Mouse (Mus musculus): Measurements from ENCODE around the gene Slx4ip. TPM values are rescaled to one million over a fixed set of nuclear protein-coding genes. Genes with fewer than 3 reads are reported as not detected.

Slx4ip gene
- polyA plus RNA-seq, 1 experiment from 2014 or later, result 2.8 TPM

DNA sequence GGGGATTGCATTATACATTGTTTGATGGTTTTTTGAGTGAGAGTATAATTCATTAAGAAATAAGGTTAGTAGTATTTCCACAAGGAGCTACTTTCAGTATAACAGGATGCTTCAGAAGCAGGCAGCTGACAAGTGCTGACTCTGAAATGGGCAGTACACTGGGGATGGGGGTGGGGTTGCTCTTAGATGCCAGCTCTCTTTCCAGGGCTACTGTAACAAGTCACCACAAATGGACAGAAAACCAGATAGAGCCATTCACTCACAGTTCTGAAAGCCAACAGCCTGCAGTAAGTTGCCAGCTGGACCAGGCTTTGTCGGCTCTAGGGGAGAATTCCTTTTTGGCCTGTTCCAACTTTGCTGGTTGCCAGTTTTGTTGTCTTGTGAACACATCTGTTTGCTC is 84.8 kb downstream of the Slx4ip start:
- WGBS, result 83% methylated on average over 1 of the region's 1 CpGs
- Histone ChIP-seq H3K27me3 (replicated peaks; ENCODE audit: control insufficient read depth, insufficient read depth, low read length) (no peaks in the 10 kb centered on the region), H3K27ac (ENCODE audit: low read depth, low read length) (no peak overlapping the region), H3K4me1 (replicated peaks; ENCODE audit: control insufficient read depth, insufficient read depth, low read length) (no peaks in the 10 kb centered on the region), H3K4me3 (ENCODE audit: low read depth, low read length) (no peak overlapping the region), H3K36me3 (ENCODE audit: control insufficient read depth, insufficient read depth) (no peaks in the 10 kb centered on the region), H3K4me2 (replicated peaks; ENCODE audit: low read depth) (no peak overlapping the region), H3K9me3 (ENCODE audit: control insufficient read depth) (no peaks in the 10 kb centered on the region), H3K9ac (ENCODE audit: low read depth, low read length) (no peak overlapping the region)
- no peak for TF ChIP-seq CTCF (IDR thresholded peaks at IDR 0.05; ENCODE audit: low read depth)
- no peak for ATAC-seq

DNA sequence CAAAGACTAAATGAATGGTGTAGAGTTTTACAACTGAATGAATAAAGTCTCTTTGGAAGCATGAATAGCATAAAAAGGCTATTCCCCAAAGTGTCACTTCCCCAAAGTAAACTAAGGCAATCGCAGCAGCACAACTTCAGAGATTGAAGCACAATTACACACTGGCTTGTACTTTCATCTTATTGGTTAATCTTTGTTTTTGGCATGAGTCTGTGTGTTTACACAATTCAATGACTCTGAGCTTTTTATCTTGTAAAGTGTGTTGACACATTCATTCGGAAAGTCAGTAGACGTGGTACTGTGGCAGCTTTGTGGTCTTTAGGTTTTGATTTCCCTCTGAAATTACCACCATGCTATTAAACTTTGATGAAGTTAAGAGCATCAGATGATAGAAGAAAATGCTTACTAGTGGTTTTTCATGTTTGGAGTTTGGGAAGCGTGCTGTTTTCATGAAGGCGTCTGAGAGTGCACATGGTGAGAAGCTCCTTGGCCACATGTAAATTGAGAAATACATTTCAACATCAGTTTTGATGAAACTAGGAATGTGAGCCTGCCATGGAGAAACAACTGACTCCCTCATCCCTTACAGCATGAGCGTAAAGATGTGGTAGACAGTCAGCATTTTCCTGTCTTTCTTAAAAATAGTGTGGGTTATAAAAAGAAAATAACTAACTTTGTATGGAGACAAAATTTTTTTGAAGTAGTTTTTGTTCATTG is 88.2 kb downstream of the Slx4ip start:
- H3K27ac ChIP-seq (ENCODE audit: low read depth, low read length), result no peak overlapping the region

DNA sequence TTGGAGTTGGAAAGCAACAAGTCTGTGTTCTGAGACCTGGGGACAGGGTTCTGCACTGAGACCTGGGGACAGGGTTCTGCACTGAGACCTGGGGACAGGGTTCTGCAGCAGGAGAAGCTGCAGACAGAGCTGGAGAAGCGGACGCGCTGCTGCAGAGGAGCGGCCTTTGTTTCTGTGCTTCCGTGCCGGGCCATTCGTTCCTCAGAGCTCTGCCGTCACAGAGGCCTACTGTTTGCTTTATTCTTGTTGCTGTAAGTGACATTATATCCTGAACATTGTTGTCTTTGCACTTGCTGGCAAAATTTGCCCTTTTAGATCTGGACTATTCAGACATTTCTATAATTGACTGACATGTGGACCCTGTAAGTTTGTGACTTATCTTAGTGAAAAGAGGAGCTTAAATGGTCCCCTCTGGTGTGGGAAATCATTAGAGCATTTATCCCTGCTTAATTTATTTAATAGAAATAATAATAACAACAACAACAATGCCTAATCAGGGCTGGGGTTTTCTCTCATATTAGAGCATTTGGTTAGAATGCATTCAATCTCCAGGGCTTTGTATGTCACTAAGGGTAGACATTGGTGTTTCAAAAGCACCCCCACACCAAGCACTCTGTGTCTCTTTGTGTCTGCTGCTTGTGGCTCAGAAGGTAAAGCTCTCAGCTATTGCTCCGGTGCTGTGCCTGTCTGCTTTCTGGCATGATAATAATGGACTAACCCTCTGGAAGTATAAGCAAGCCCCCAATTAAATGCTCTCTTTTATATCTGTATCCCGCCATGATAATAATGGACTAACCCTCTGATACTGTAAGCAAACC is 90.3 kb downstream of the Slx4ip start:
- WGBS, result 70% methylated on average over 10 of the region's 10 CpGs
- no peak overlapping the region for H3K27ac ChIP-seq (ENCODE audit: low read depth, low read length)

More for the DNA sequence above, 88.2 kb downstream of the Slx4ip start:
- H3K4me1 ChIP-seq (replicated peaks; ENCODE audit: control insufficient read depth, insufficient read depth, low read length), result no peaks in the 10 kb centered on the region
- H3K9ac ChIP-seq (ENCODE audit: low read depth, low read length), result no peak overlapping the region
- no peaks in the 10 kb centered on the region for H3K27me3 ChIP-seq (replicated peaks; ENCODE audit: control insufficient read depth, insufficient read depth, low read length)
- no peak overlapping the region for H3K4me3 ChIP-seq (ENCODE audit: low read depth, low read length)
- ATAC-seq, result no peak
- TF ChIP-seq CTCF (IDR thresholded peaks at IDR 0.05; ENCODE audit: low read depth), result no peak
- H3K36me3 ChIP-seq (ENCODE audit: control insufficient read depth, insufficient read depth), result no peaks in the 10 kb centered on the region
- H3K4me2 ChIP-seq (replicated peaks; ENCODE audit: low read depth), result no peak overlapping the region
- WGBS, result 72% methylated on average over 6 of the region's 6 CpGs
- H3K9me3 ChIP-seq (ENCODE audit: control insufficient read depth), result no peaks in the 10 kb centered on the region

DNA sequence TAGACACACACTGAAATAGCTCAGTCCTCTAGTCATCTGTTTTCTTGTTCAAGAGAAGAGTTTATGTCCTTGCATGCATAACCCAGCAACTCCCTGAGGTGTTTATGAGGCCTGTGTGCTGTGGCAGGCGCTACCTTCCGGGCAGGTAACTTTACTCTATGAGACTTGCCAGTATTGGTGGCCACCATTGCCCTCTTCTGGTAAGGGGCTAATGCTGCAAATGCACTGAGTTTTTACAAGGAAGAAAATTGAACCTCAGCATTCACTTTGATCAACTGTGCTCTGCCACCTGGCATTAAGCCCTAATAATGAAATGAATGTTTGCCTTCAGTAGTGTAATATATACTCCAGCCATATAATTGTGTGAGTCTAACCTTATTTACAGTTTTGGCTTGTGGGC is 92.9 kb downstream of the Slx4ip start:
- Histone ChIP-seq H3K4me1 (replicated peaks; ENCODE audit: control insufficient read depth, insufficient read depth, low read length) (no peaks in the 10 kb centered on the region), H3K9ac (ENCODE audit: low read depth, low read length) (no peak overlapping the region), H3K9me3 (ENCODE audit: control insufficient read depth) (no peaks in the 10 kb centered on the region), H3K4me3 (ENCODE audit: low read depth, low read length) (no peak overlapping the region), H3K27me3 (replicated peaks; ENCODE audit: control insufficient read depth, insufficient read depth, low read length) (no peaks in the 10 kb centered on the region), H3K4me2 (replicated peaks; ENCODE audit: low read depth) (no peak overlapping the region), H3K27ac (ENCODE audit: low read depth, low read length) (no peak overlapping the region), H3K36me3 (ENCODE audit: control insufficient read depth, insufficient read depth) (no peaks in the 10 kb centered on the region)
- ATAC-seq, result no peak
- 96% methylated on average over 2 of the region's 2 CpGs for WGBS
- peak; percentile 60 for TF ChIP-seq CTCF (IDR thresholded peaks at IDR 0.05; ENCODE audit: low read depth)

More for the DNA sequence above, 90.3 kb downstream of the Slx4ip start:
- ATAC-seq, result no peak
- Histone ChIP-seq H3K36me3 (ENCODE audit: control insufficient read depth, insufficient read depth) (no peaks in the 10 kb centered on the region), H3K27me3 (replicated peaks; ENCODE audit: control insufficient read depth, insufficient read depth, low read length) (no peaks in the 10 kb centered on the region), H3K4me2 (replicated peaks; ENCODE audit: low read depth) (no peak overlapping the region), H3K4me3 (ENCODE audit: low read depth, low read length) (no peak overlapping the region), H3K9me3 (ENCODE audit: control insufficient read depth) (no peaks in the 10 kb centered on the region), H3K9ac (ENCODE audit: low read depth, low read length) (no peak overlapping the region), H3K4me1 (replicated peaks; ENCODE audit: control insufficient read depth, insufficient read depth, low read length) (no peaks in the 10 kb centered on the region)
- no peak for TF ChIP-seq CTCF (IDR thresholded peaks at IDR 0.05; ENCODE audit: low read depth)

DNA sequence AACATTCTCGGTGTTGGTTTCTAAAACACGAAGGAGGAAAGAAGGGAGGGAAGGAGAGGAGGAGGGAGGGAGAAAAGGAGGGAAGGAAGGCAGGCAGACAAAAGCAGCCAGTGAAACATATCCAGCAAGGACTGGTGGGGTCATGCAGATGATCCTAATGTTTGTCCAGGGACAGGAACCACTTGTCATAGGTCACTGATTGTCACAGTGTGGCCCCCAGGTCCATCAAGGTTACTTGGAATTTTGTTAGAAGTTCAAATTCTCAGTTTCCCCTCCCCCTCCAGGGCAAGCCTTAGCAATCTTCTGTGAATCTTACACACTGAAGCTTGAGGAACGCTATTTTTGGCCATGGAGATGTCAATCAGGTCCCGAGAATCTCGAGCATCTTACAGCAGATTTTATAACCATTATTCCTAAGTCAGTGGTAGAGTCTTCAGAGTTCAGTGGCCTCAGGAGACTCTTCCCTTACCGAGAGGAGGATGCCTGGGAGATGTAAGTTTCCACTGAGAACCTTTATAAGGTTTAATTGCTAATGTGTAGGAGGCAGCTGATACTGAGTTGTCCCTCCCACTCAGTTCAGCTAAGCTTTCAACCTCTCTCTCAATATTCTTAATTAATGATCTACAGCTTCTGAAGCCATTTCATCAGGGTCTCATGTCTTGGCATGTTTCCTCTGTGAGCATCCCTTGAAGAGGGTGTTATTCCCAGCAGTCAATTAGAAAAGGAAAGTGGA is 95.1 kb downstream of the Slx4ip start:
- WGBS, result 79% methylated on average over 6 of the region's 6 CpGs
- H3K4me2 ChIP-seq (replicated peaks; ENCODE audit: low read depth), result no peak overlapping the region
- no peak overlapping the region for H3K27ac ChIP-seq (ENCODE audit: low read depth, low read length)
- H3K36me3 ChIP-seq (ENCODE audit: control insufficient read depth, insufficient read depth), result no peaks in the 10 kb centered on the region
- ATAC-seq, result no peak
- no peak overlapping the region for H3K4me3 ChIP-seq (ENCODE audit: low read depth, low read length)
- H3K4me1 ChIP-seq (replicated peaks; ENCODE audit: control insufficient read depth, insufficient read depth, low read length), result no peaks in the 10 kb centered on the region
- H3K9me3 ChIP-seq (ENCODE audit: control insufficient read depth), result no peaks in the 10 kb centered on the region
- no peak overlapping the region for H3K9ac ChIP-seq (ENCODE audit: low read depth, low read length)
- no peak for TF ChIP-seq CTCF (IDR thresholded peaks at IDR 0.05; ENCODE audit: low read depth)
- no peaks in the 10 kb centered on the region for H3K27me3 ChIP-seq (replicated peaks; ENCODE audit: control insufficient read depth, insufficient read depth, low read length)

DNA sequence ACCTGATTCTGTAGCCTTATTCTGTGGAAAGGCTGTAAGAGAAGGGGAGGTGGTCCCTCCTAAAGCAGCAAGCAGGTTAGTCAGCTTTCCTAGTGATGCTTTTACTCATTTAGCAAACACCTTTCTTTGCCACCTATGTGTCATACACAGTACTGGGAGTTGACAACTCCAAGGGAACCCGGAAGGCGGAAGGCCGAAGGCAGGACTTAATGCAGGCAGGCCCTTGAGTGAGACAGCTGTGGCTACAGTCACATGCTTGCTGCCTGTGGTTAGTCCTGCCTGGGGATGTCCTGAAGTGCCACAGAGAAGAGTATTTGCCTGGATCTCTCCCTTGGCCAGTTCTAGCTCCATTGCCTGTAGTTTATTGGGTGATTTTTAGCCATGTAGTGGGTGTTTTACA is 102.1 kb downstream of the Slx4ip start:
- no peaks in the 10 kb centered on the region for H3K9me3 ChIP-seq (ENCODE audit: control insufficient read depth)
- ATAC-seq, result no peak
- TF ChIP-seq CTCF (IDR thresholded peaks at IDR 0.05; ENCODE audit: low read depth), result no peak
- H3K27ac ChIP-seq (ENCODE audit: low read depth, low read length), result no peak overlapping the region
- H3K4me3 ChIP-seq (ENCODE audit: low read depth, low read length), result no peak overlapping the region
- 93% methylated on average over 3 of the region's 3 CpGs for WGBS
- no peak overlapping the region for H3K4me2 ChIP-seq (replicated peaks; ENCODE audit: low read depth)
- H3K36me3 ChIP-seq (ENCODE audit: control insufficient read depth, insufficient read depth), result no peaks in the 10 kb centered on the region
- H3K27me3 ChIP-seq (replicated peaks; ENCODE audit: control insufficient read depth, insufficient read depth, low read length), result no peaks in the 10 kb centered on the region
- H3K4me1 ChIP-seq (replicated peaks; ENCODE audit: control insufficient read depth, insufficient read depth, low read length), result no peaks in the 10 kb centered on the region
- no peak overlapping the region for H3K9ac ChIP-seq (ENCODE audit: low read depth, low read length)

Measured in intestine, postnatal 0 days (tissue).